15 mouse cellular contexts compared by ENCODE assay signal in genomic region chr17:34188986-34189385, GRCm38 (mm10).
"Had no signal": no experiment of that assay in that cellular context is flagged by ENCODE, and none has a peak within 500 bp of the region (broad histone marks: within the 10 kb centered on the region; RNA-seq: fewer than 3 reads in every experiment).

No protein-coding gene starts in this region.

- H3K27ac ChIP-seq: layer of hippocampus, adult 2 months; limb, embryonic 13.5 days; liver, embryonic 15.5 days; midbrain, embryonic 10.5 days; midbrain, embryonic 15.5 days; neural tube, embryonic 12.5 days had no signal

- ATAC-seq: midbrain, embryonic 15.5 days had no signal

- H3K9ac ChIP-seq: midbrain, embryonic 15.5 days; neural tube, embryonic 12.5 days had no signal

- H3K4me3 ChIP-seq: neural tube, embryonic 12.5 days had no signal

- H3K9me3 ChIP-seq: limb, embryonic 13.5 days; liver, embryonic 15.5 days; midbrain, embryonic 10.5 days; midbrain, embryonic 15.5 days; neural tube, embryonic 12.5 days had no signal

- H3K36me3 ChIP-seq: limb, embryonic 13.5 days; liver, embryonic 15.5 days; midbrain, embryonic 10.5 days; midbrain, embryonic 15.5 days; neural tube, embryonic 12.5 days had no signal

- DNase-seq: kidney, adult 11 months; kidney, adult 9 months; kidney, postnatal 10 days; kidney, postnatal 4 days; left cerebral cortex, postnatal 4 days; lung, embryonic 14.5 days; lung, postnatal 10 days; lung, postnatal 4 days; spleen, adult 18-20 months had no signal
